Mouse (Mus musculus): ENCODE results near the gene 9230102O04Rik. TPM values are rescaled to one million over a fixed set of nuclear protein-coding genes. Genes with fewer than 3 reads are reported as not detected.

Gene 9230102O04Rik
- polyA plus RNA-seq, 1 experiment from 2014 or later = 6.3 TPM

DNA sequence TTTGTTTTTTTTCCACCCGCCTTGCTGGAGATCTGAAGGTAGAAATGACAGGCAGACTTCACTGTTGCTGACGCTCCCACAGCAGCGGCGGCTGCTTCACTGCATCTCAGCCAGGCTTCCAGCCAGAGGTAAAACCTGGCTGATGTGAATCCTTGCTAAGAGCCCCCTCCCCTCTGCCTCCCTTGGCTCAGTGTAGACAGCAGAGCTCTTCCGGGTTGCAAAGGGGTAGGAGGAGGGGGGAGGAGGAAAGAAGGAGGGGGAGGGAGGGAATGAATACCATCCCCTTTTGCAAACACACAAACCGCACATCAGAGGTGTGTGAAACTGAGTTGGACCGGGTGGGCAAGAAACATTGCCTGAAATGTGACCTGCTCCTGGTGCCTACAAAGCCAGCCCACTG lies 1.7 kb downstream of the 9230102O04Rik start:
- no peaks in the 10 kb centered on the region for H3K9me3 ChIP-seq (ENCODE audit: control insufficient read depth, low read length)
- H3K4me1 ChIP-seq (ENCODE audit: control insufficient read depth, insufficient read depth, low read length) = no peaks in the 10 kb centered on the region
- peaks cover 65% of the 10 kb centered on the region for H3K27me3 ChIP-seq (ENCODE audit: control insufficient read depth, insufficient read depth, low read length)
- ATAC-seq (ENCODE audit: low FRiP score, low TSS enrichment) = peak; percentile 38
- DNase-seq = peak; percentile 75
- peak overlapping the region; percentile 45 for H3K4me3 ChIP-seq (replicated peaks; ENCODE audit: low read depth, low read length)
- H3K36me3 ChIP-seq (ENCODE audit: control insufficient read depth, insufficient read depth, low read length) = no peaks in the 10 kb centered on the region
- peak overlapping the region; percentile 65 for H3K4me2 ChIP-seq (ENCODE audit: low read length)
- peak overlapping the region; percentile 69 for H3K9ac ChIP-seq (replicated peaks; ENCODE audit: low read length)
- WGBS = under 1% methylated on average over 7 of the region's 7 CpGs
- peak overlapping the region; percentile 89 for H3K27ac ChIP-seq (replicated peaks; ENCODE audit: low read depth, low read length)

DNA sequence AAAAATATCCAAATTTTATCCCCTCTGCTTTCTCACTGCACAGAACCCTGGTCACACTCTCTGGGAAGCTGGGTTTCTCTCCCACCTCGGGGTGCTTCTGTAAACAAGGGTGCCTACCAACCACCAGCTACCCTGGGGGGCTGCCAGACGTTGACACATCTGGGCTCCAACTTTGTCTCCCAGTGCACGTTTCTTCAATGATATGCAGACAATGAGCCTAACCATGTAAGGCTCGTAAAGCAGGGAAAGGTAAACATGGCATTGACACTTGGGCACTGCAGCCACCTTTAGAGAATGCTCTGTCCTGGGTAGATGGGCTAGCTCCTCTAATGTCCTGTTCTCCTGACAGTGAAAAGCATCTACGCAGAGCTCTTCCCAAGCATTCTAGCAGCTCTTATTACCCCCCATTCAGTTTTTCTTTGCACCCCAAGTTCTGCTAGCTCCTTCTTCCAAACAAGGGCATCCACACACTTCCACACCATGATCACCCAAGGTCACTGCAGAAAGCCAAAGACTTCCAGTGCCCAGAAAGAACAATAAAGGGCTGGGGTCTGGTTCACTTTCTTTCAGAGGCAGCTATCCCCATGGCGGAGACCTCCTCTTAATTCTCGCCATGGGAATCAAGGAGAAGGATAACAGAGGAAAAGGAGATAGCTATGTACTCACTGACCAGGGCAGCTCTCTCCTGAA lies 2.3 kb downstream of the 9230102O04Rik start:
- Histone ChIP-seq H3K9me3 (ENCODE audit: control insufficient read depth, low read length) (no peaks in the 10 kb centered on the region), H3K4me3 (replicated peaks; ENCODE audit: low read depth, low read length) (peak overlapping the region; percentile 45), H3K4me2 (ENCODE audit: low read length) (peak overlapping the region; percentile 65), H3K9ac (replicated peaks; ENCODE audit: low read length) (peak overlapping the region; percentile 69), H3K27ac (replicated peaks; ENCODE audit: low read depth, low read length) (peak overlapping the region; percentile 89), H3K27me3 (ENCODE audit: control insufficient read depth, insufficient read depth, low read length) (peaks cover 71% of the 10 kb centered on the region), H3K4me1 (ENCODE audit: control insufficient read depth, insufficient read depth, low read length) (no peaks in the 10 kb centered on the region), H3K36me3 (ENCODE audit: control insufficient read depth, insufficient read depth, low read length) (no peaks in the 10 kb centered on the region)
- DNase-seq (peak; percentile 17), ATAC-seq (ENCODE audit: low FRiP score, low TSS enrichment) (no peak)
- 1% methylated on average over 7 of the region's 7 CpGs for WGBS

DNA sequence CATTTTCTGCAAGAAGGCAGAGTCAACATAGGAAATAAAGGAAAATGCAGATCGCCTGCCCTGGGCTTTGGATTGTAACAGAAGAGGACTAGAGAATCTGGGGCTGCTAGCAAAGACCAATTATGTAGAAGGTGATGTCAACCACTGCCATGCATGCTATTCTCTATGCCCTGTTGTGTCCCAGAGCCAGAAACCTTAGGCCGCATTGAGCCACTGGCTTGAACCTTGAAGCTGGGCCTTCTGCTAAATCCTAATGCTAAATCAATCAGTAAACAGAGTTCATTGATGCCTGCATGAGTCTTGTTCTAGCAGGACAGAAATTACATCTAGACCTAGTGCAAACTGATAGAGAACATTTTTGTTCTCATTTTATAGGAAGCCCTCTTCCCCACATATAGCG lies 3.3 kb downstream of the 9230102O04Rik start:
- ATAC-seq (ENCODE audit: low FRiP score, low TSS enrichment) (no peak), DNase-seq (peak; percentile 24)
- Histone ChIP-seq H3K36me3 (ENCODE audit: control insufficient read depth, insufficient read depth, low read length) (no peaks in the 10 kb centered on the region), H3K4me2 (ENCODE audit: low read length) (peak overlapping the region; percentile 65), H3K9me3 (ENCODE audit: control insufficient read depth, low read length) (no peaks in the 10 kb centered on the region), H3K4me3 (replicated peaks; ENCODE audit: low read depth, low read length) (peak overlapping the region; percentile 45), H3K27me3 (ENCODE audit: control insufficient read depth, insufficient read depth, low read length) (peaks cover 77% of the 10 kb centered on the region), H3K4me1 (ENCODE audit: control insufficient read depth, insufficient read depth, low read length) (peaks cover 4% of the 10 kb centered on the region; the same call in 1 of the 2 replicates), H3K27ac (replicated peaks; ENCODE audit: low read depth, low read length) (peak overlapping the region; percentile 89), H3K9ac (replicated peaks; ENCODE audit: low read length) (peak overlapping the region; percentile 69)
- WGBS = 4% methylated on average over 3 of the region's 3 CpGs

DNA sequence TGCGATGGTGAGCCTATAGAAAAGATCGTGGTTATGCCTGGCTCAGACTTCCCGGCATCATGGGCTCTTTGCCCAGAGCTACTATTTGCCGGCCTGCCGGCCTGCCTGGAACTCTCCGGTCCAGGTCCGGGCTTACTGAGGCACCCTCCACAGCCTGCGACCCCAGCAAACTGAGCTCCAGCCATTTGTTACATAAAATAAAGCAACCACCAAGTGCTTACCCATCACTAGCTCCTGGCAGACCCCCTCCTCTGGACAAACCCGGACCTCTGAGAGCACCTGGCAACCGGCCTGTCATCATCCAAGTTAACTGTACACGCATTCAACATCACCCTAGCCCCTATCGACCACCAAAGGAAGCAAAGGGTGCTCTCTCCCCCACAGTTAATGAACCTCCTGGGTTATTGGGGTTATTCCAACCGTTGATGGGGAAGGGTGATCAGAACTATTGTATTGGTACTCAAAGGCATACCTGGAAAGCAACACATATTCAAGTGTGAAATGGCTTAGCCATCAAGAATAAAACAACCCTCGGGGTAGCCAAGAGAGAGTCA lies 4.0 kb downstream of the 9230102O04Rik start:
- 3% methylated on average over 14 of the region's 14 CpGs for WGBS
- peak overlapping the region; percentile 69 for H3K9ac ChIP-seq (replicated peaks; ENCODE audit: low read length)
- no peaks in the 10 kb centered on the region for H3K9me3 ChIP-seq (ENCODE audit: control insufficient read depth, low read length)
- peak overlapping the region; percentile 65 for H3K4me2 ChIP-seq (ENCODE audit: low read length)
- H3K4me1 ChIP-seq (ENCODE audit: control insufficient read depth, insufficient read depth, low read length) = peaks cover 8% of the 10 kb centered on the region; the same call in 1 of the 2 replicates
- peak overlapping the region; percentile 45 for H3K4me3 ChIP-seq (replicated peaks; ENCODE audit: low read depth, low read length)
- no peaks in the 10 kb centered on the region for H3K36me3 ChIP-seq (ENCODE audit: control insufficient read depth, insufficient read depth, low read length)
- peak; percentile 50 for DNase-seq
- no peak for ATAC-seq (ENCODE audit: low FRiP score, low TSS enrichment)
- peaks cover 77% of the 10 kb centered on the region for H3K27me3 ChIP-seq (ENCODE audit: control insufficient read depth, insufficient read depth, low read length)
- H3K27ac ChIP-seq (replicated peaks; ENCODE audit: low read depth, low read length) = peak overlapping the region; percentile 89

DNA sequence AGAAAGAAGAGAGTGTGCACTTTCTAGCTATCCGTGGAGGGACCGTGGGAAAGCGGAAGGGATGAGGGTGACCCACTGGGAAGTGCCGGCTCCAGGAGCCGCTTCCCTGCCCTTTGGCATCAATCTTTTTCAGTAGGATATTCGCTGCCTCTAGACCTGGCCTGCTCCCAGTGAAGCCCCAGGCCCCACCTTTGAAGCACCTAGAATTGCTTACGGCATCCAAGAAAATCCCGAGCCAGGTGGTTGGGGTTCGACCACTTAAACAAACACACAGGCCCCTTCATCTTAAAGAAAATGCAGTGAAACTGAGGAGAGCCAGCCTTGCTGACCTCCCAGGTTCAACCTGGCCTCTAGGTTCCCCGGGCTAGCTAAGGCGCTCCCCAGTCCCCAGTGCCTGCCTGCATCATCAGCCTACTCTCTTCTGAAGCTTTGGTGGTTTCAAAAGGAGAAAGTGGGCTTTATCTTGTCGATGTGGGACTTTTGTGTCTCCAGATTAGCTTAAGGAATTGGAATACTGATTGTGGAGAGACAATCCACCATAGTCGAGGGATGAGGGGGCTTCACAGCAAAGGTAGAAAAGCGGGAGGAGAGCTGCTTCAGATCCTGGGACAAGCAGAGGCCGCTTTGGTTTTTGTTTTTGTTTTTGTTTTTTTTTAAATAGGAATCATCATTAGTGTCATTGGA lies 4.7 kb downstream of the 9230102O04Rik start:
- peak overlapping the region; percentile 69 for H3K9ac ChIP-seq (replicated peaks; ENCODE audit: low read length)

DNA sequence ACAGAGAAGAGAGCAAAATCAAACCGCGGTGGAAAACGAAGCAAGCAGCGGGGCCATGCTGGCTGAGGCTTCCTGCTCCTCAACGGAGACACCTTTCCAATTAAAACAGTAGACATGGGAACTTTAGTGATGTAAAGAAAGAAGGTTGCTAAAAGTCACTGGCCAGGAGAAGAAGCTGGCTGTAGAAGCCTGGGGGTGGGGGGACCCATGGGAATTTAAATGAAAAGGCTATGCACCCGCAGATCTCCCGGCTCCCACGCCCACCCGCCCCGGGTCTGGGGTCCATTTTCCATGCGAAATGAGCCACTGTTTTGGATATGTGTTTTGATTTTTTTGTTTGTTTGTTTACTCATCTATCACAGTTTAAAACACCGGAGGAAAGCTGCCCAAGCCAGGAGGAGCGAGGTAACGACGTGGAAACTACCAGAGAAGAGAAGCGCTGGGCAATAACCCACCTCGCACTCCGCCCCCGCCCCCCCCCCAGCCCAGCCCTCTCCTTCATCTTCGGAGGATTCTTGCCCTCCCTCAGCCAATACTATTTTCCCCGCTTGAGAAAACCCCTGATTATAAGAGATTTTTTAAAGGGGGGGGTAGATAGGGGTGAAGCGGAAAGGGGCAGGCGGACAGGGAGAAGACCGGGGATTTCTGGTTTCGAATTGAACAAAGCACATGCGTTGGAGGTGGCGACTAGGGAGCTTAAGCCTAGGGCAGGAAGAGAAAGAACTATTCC lies 5.4 kb downstream of the 9230102O04Rik start:
- no peak for ATAC-seq (ENCODE audit: low FRiP score, low TSS enrichment)
- peaks cover 8% of the 10 kb centered on the region; the same call in 1 of the 2 replicates for H3K4me1 ChIP-seq (ENCODE audit: control insufficient read depth, insufficient read depth, low read length)
- H3K9ac ChIP-seq (replicated peaks; ENCODE audit: low read length) = peak overlapping the region; percentile 69
- H3K9me3 ChIP-seq (ENCODE audit: control insufficient read depth, low read length) = no peaks in the 10 kb centered on the region
- H3K4me3 ChIP-seq (replicated peaks; ENCODE audit: low read depth, low read length) = peak overlapping the region; percentile 45
- H3K36me3 ChIP-seq (ENCODE audit: control insufficient read depth, insufficient read depth, low read length) = no peaks in the 10 kb centered on the region
- WGBS = 0% methylated on average over 27 of the region's 27 CpGs
- peaks cover 77% of the 10 kb centered on the region for H3K27me3 ChIP-seq (ENCODE audit: control insufficient read depth, insufficient read depth, low read length)
- peak overlapping the region; percentile 65 for H3K4me2 ChIP-seq (ENCODE audit: low read length)
- peak overlapping the region; percentile 89 for H3K27ac ChIP-seq (replicated peaks; ENCODE audit: low read depth, low read length)
- DNase-seq = no peak

More for the DNA sequence above, 4.7 kb downstream of the 9230102O04Rik start:
- H3K27me3 ChIP-seq (ENCODE audit: control insufficient read depth, insufficient read depth, low read length) = peaks cover 77% of the 10 kb centered on the region
- WGBS = under 1% methylated on average over 15 of the region's 15 CpGs
- peak overlapping the region; percentile 89 for H3K27ac ChIP-seq (replicated peaks; ENCODE audit: low read depth, low read length)
- ATAC-seq (ENCODE audit: low FRiP score, low TSS enrichment) (no peak), DNase-seq (peak; percentile 51)
- H3K4me3 ChIP-seq (replicated peaks; ENCODE audit: low read depth, low read length) = peak overlapping the region; percentile 45
- peaks cover 8% of the 10 kb centered on the region; the same call in 1 of the 2 replicates for H3K4me1 ChIP-seq (ENCODE audit: control insufficient read depth, insufficient read depth, low read length)
- no peaks in the 10 kb centered on the region for H3K9me3 ChIP-seq (ENCODE audit: control insufficient read depth, low read length)
- no peaks in the 10 kb centered on the region for H3K36me3 ChIP-seq (ENCODE audit: control insufficient read depth, insufficient read depth, low read length)
- H3K4me2 ChIP-seq (ENCODE audit: low read length) = peak overlapping the region; percentile 65

DNA sequence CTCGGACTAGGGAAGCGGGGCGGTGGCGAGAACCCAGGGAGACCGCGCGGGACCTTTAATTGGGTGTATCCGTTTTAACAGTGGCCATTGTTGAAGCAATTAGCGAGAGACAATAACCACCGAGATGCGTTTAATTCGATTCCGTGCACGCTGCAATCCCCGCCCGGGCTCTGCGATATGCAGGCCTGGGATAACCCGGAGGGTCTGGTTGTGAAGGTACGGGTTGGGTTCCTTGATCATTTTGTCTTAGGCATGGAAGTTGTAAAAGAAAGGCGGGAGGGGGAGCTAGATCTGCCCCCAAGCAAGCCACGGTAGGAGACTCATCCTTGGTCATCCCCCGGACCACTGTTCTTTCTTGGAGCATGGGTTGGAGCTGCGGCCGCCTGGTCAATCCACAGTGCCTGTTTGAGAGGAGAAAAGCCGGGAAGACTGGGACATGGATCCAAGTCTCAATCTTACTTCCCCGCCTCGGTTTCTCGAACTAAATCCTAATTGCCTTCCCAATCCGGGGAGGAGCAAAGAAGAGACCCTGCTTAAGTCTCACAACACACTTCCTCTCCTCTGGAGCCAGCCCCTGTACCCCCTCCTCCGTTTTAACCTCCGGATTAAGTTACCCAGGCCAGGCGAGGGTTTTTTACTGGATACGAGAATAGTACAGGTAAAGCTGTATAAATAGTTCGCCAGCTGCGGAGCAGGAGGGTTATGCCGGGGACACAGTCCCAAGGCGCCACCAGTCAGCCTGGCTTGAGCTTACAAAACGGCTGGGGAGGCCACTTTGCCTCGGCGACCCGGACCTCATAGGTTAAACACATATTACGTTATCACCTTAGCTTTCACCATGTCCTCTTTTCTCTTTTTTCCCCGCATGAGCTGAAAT lies 6.2 kb downstream of the 9230102O04Rik start:
- Histone ChIP-seq H3K36me3 (ENCODE audit: control insufficient read depth, insufficient read depth, low read length) (no peaks in the 10 kb centered on the region), H3K4me3 (replicated peaks; ENCODE audit: low read depth, low read length) (peak overlapping the region; percentile 45), H3K4me1 (ENCODE audit: control insufficient read depth, insufficient read depth, low read length) (peaks cover 8% of the 10 kb centered on the region; the same call in 1 of the 2 replicates), H3K4me2 (ENCODE audit: low read length) (peak overlapping the region; percentile 65), H3K9me3 (ENCODE audit: control insufficient read depth, low read length) (no peaks in the 10 kb centered on the region), H3K27me3 (ENCODE audit: control insufficient read depth, insufficient read depth, low read length) (peaks cover 75% of the 10 kb centered on the region), H3K27ac (replicated peaks; ENCODE audit: low read depth, low read length) (peak overlapping the region; percentile 89), H3K9ac (replicated peaks; ENCODE audit: low read length) (peak overlapping the region; percentile 69)
- under 1% methylated on average over 43 of the region's 43 CpGs for WGBS
- DNase-seq (peak; percentile 61), ATAC-seq (ENCODE audit: low FRiP score, low TSS enrichment) (no peak)

Data from midbrain, embryonic 14.5 days (tissue).